Mouse (Mus musculus): Measurements from ENCODE around the gene Zbtb20.

The Zbtb20 gene

GRCm38 (mm10) chr16:43515538-43515937 lies 639.9 kb downstream of the Zbtb20 start:
- no peak for DNase-seq (ENCODE audit: low spot score)

- no peak for DNase-seq (ENCODE audit: low spot score)
These were observed 644.6 kb downstream of the Zbtb20 start for GRCm38 (mm10) chr16:43520274-43520673.

GRCm38 (mm10) chr16:43522482-43522881 lies 646.8 kb downstream of the Zbtb20 start:
- no peak for DNase-seq (ENCODE audit: low spot score)

- DNase-seq (ENCODE audit: low spot score), result no peak
These were observed 648.5 kb downstream of the Zbtb20 start for GRCm38 (mm10) chr16:43524179-43524578.

GRCm38 (mm10) chr16:43525624-43526023 lies 649.9 kb downstream of the Zbtb20 start:
- no peak for DNase-seq (ENCODE audit: low spot score)

GRCm38 (mm10) chr16:43528300-43528699 lies 652.6 kb downstream of the Zbtb20 start:
- DNase-seq (ENCODE audit: low spot score), result no peak

GRCm38 (mm10) chr16:43531328-43531727 lies 655.6 kb downstream of the Zbtb20 start:
- no peak for DNase-seq (ENCODE audit: low spot score)

GRCm38 (mm10) chr16:43534103-43534502 lies 658.4 kb downstream of the Zbtb20 start:
- DNase-seq (ENCODE audit: low spot score), result no peak

GRCm38 (mm10) chr16:43535912-43536311 lies 660.2 kb downstream of the Zbtb20 start:
- DNase-seq (ENCODE audit: low spot score), result no peak

- no peak for DNase-seq (ENCODE audit: low spot score)
These were observed 661.5 kb downstream of the Zbtb20 start for GRCm38 (mm10) chr16:43537163-43537562.

- DNase-seq (ENCODE audit: low spot score), result no peak
These were observed 664.0 kb downstream of the Zbtb20 start for GRCm38 (mm10) chr16:43539659-43540096.

GRCm38 (mm10) chr16:43540108-43540507 lies 664.4 kb downstream of the Zbtb20 start:
- DNase-seq (ENCODE audit: low spot score), result no peak

- no peak for DNase-seq (ENCODE audit: low spot score)
These were observed 665.0 kb downstream of the Zbtb20 start for GRCm38 (mm10) chr16:43540546-43541167.

- DNase-seq (ENCODE audit: low spot score), result no peak
These were observed 669.6 kb downstream of the Zbtb20 start for GRCm38 (mm10) chr16:43545261-43545660.

- no peak for DNase-seq (ENCODE audit: low spot score)
These were observed 671.9 kb downstream of the Zbtb20 start for GRCm38 (mm10) chr16:43547323-43548180.

- DNase-seq (ENCODE audit: low spot score), result no peak
These were observed 673.1 kb downstream of the Zbtb20 start for GRCm38 (mm10) chr16:43548774-43549173.

- DNase-seq (ENCODE audit: low spot score), result no peak
These were observed 673.9 kb downstream of the Zbtb20 start for GRCm38 (mm10) chr16:43549425-43550089.

GRCm38 (mm10) chr16:43552443-43552842 lies 676.8 kb downstream of the Zbtb20 start:
- DNase-seq (ENCODE audit: low spot score), result no peak

- DNase-seq (ENCODE audit: low spot score), result no peak
These were observed 681.7 kb downstream of the Zbtb20 start for GRCm38 (mm10) chr16:43557385-43557784.

GRCm38 (mm10) chr16:43561330-43561729 lies 685.6 kb downstream of the Zbtb20 start:
- no peak for DNase-seq (ENCODE audit: low spot score)

GRCm38 (mm10) chr16:43561956-43562355 lies 686.3 kb downstream of the Zbtb20 start:
- no peak for DNase-seq (ENCODE audit: low spot score)

GRCm38 (mm10) chr16:43565872-43566271 lies 690.2 kb downstream of the Zbtb20 start:
- DNase-seq (ENCODE audit: low spot score), result no peak

GRCm38 (mm10) chr16:43566511-43566910 lies 690.8 kb downstream of the Zbtb20 start:
- DNase-seq (ENCODE audit: low spot score), result no peak

All from testis, postnatal 10 days (tissue).